In genomic region chr12:99374099-99374600, GRCm38 (mm10) we compare ENCODE assay signal across 9 mouse cellular contexts.
DNase-seq lines count a peak whose midpoint lies in the region; ATAC-seq lines count a peak whose summit lies in the region.
"Had no signal": no experiment of that assay in that cellular context is flagged by ENCODE, and none has a peak within 500 bp of the region (broad histone marks: within the 10 kb centered on the region; RNA-seq: fewer than 3 reads in every experiment).

No protein-coding gene starts in this region.

- H3K4me1 ChIP-seq in hindbrain, embryonic 14.5 days (replicated peaks; ENCODE audit: control insufficient read depth, insufficient read depth, low read length), result peaks cover 44% of the 10 kb centered on the region
- no peaks in the 10 kb centered on the region for H3K4me1 ChIP-seq in hindbrain, embryonic 11.5 days (replicated peaks; ENCODE audit: control insufficient read depth, insufficient read depth, low read length)

- H3K9me3 ChIP-seq in hindbrain, embryonic 14.5 days (ENCODE audit: control insufficient read depth, low read length), result no peaks in the 10 kb centered on the region
- H3K9me3 ChIP-seq in hindbrain, embryonic 11.5 days (ENCODE audit: control insufficient read depth, low read length), result no peaks in the 10 kb centered on the region
- H3K9me3 ChIP-seq: midbrain, embryonic 12.5 days had no signal

- H3K27me3 ChIP-seq in hindbrain, embryonic 14.5 days (ENCODE audit: control insufficient read depth, insufficient read depth, low read length), result no peaks in the 10 kb centered on the region
- H3K27me3 ChIP-seq in hindbrain, embryonic 11.5 days (ENCODE audit: control insufficient read depth, insufficient read depth, low read length), result no peaks in the 10 kb centered on the region
- H3K27me3 ChIP-seq: midbrain, embryonic 12.5 days had no signal

- DNase-seq in hindbrain, embryonic 14.5 days (ENCODE audit: low spot score), result peak; percentile 64
- no peak for DNase-seq in hindbrain, embryonic 11.5 days (ENCODE audit: low spot score)
- peak; percentile 77 for DNase-seq in testis, postnatal 10 days (ENCODE audit: low spot score)
- DNase-seq in testis, postnatal 14 days (ENCODE audit: low spot score), result no peak
- peak; percentile 70 to 79 for DNase-seq in heart, adult 9 months (ENCODE audit: low spot score in 2 of 2)
- peak; percentile 67 for DNase-seq in lung, postnatal 14 days
- no peak for DNase-seq in retina, embryonic 14.5 days (ENCODE audit: low spot score)

- no peak for ATAC-seq in hindbrain, embryonic 14.5 days (ENCODE audit: low FRiP score)
- ATAC-seq in hindbrain, embryonic 11.5 days (ENCODE audit: low FRiP score), result no peak
- no peak for ATAC-seq in monocyte, adult 5-6 weeks (replicated peaks; ENCODE audit: insufficient number of reproducible peaks, low FRiP score, low TSS enrichment, poor library complexity, severe bottlenecking)

- H3K27ac ChIP-seq in hindbrain, embryonic 14.5 days, result 0 out of 2 replicates have a peak overlapping the region, but pooled peaks have one; percentile 22
- no peak overlapping the region for H3K27ac ChIP-seq in hindbrain, embryonic 11.5 days (ENCODE audit: low read depth, low read length)
- H3K27ac ChIP-seq: midbrain, embryonic 12.5 days had no signal

- 69% methylated on average over 12 of the region's 12 CpGs for WGBS in hindbrain, embryonic 14.5 days
- 89% methylated on average over 12 of the region's 12 CpGs for WGBS in hindbrain, embryonic 11.5 days

- no peak overlapping the region for H3K4me3 ChIP-seq in hindbrain, embryonic 14.5 days (replicated peaks; ENCODE audit: low read length)
- H3K4me3 ChIP-seq in hindbrain, embryonic 11.5 days (ENCODE audit: low read depth, low read length), result no peak overlapping the region
- H3K4me3 ChIP-seq: midbrain, embryonic 12.5 days had no signal

- H3K9ac ChIP-seq in hindbrain, embryonic 14.5 days, result no peak overlapping the region
- H3K9ac ChIP-seq in hindbrain, embryonic 11.5 days (ENCODE audit: low read depth, low read length), result no peak overlapping the region
- H3K9ac ChIP-seq: midbrain, embryonic 12.5 days had no signal

- H3K36me3 ChIP-seq in hindbrain, embryonic 14.5 days (replicated peaks; ENCODE audit: control insufficient read depth, insufficient read depth), result no peaks in the 10 kb centered on the region
- no peaks in the 10 kb centered on the region; the same call in 1 of the 2 replicates for H3K36me3 ChIP-seq in hindbrain, embryonic 11.5 days (ENCODE audit: control insufficient read depth, insufficient read depth, low read length)

- no peak overlapping the region for H3K4me2 ChIP-seq in hindbrain, embryonic 14.5 days (replicated peaks)
- no peak overlapping the region for H3K4me2 ChIP-seq in hindbrain, embryonic 11.5 days (replicated peaks; ENCODE audit: low read depth, low read length)
- H3K4me2 ChIP-seq: midbrain, embryonic 12.5 days had no signal

Comparison
In these comparisons a context has a peak if more than half of its experiments do, and no peak if none do; other contexts are left out.
1. DNase-seq: peak in hindbrain, embryonic 14.5 days (single experiment), testis, postnatal 10 days (single experiment), heart, adult 9 months (2 of 2) and lung, postnatal 14 days (single experiment); none in hindbrain, embryonic 11.5 days (single experiment), testis, postnatal 14 days (single experiment) and retina, embryonic 14.5 days (single experiment).